Mouse (Mus musculus) myocyte (in vitro differentiated cells): ENCODE results near the gene Stra6. TPM values are rescaled to one million over a fixed set of nuclear protein-coding genes. Genes with fewer than 3 reads are reported as not detected.
A peak's percentile ranks its signal among the peaks of the same experiment; 100 is the strongest.

Source experiments
- H3K27me3 ChIP-seq: one replicate; pipeline ENCODE4 v1.6.1; 2011; ENCODE audit not compliant: control insufficient read depth, insufficient read depth, insufficient read length
- H3K36me3 ChIP-seq: one replicate; pipeline ENCODE4 v1.6.1; 2011; ENCODE audit not compliant: control insufficient read depth, insufficient read depth
- H3K4me2 ChIP-seq: one replicate; pipeline ENCODE4 v1.6.1; 2011; ENCODE audit warnings: low read depth, control low read depth
- H3K4me3 ChIP-seq: one replicate; pipeline ENCODE4 v1.5.1; 2011; ENCODE audit warnings: mild to moderate bottlenecking, control low read depth, moderate library complexity
- H3K79me2 ChIP-seq: one replicate; pipeline ENCODE4 v1.6.1; 2011; ENCODE audit not compliant: control insufficient read depth, insufficient read depth
- H3ac ChIP-seq: one replicate; pipeline ENCODE4 v1.6.1; 2011; ENCODE audit not compliant: control insufficient read depth, insufficient read length
- CEBPB ChIP-seq: IDR thresholded peaks from 2 replicates; pipeline ENCODE4 v1.6.1; 2011; ENCODE audit warnings: mild to moderate bottlenecking, moderate library complexity; ENCODE audit not compliant: poor library complexity, insufficient read depth, severe bottlenecking
- E2F4 ChIP-seq: IDR thresholded peaks from one replicate; pipeline ENCODE4 v1.6.1; 2011; ENCODE audit warnings: mild to moderate bottlenecking, control low read depth, moderate library complexity; ENCODE audit not compliant: insufficient read depth
- MAX ChIP-seq: IDR thresholded peaks from one replicate; pipeline ENCODE4 v1.6.1; 2011; ENCODE audit warnings: low read depth, mild to moderate bottlenecking, control low read depth
- MYOD1 ChIP-seq, 3 experiments: IDR thresholded peaks; one replicate each; pipeline ENCODE4 v1.6.1; 2011; ENCODE audit warnings: control low read depth in 2 of 3, low read depth in 2 of 3, mild to moderate bottlenecking in 2 of 3, moderate library complexity in 1 of 3; ENCODE audit not compliant: insufficient read length in 2 of 3, control insufficient read depth in 1 of 3
- MYOG ChIP-seq, 3 experiments: IDR thresholded peaks; one replicate each; pipeline ENCODE4 v1.6.1; 2011; ENCODE audit warnings: control low read depth in 2 of 3, low read depth in 2 of 3, mild to moderate bottlenecking in 2 of 3; ENCODE audit not compliant: insufficient read length in 2 of 3, control insufficient read depth in 1 of 3, insufficient read depth in 1 of 3
- POLR2A ChIP-seq: IDR thresholded peaks from one replicate; pipeline ENCODE4 v1.6.1; 2011; ENCODE audit warnings: low read depth, mild to moderate bottlenecking, control low read depth, moderate library complexity; ENCODE audit not compliant: insufficient read length
- POLR2AphosphoS2 ChIP-seq: IDR thresholded peaks from one replicate; pipeline ENCODE4 v1.6.1; 2011; ENCODE audit warnings: low read depth, control low read depth; ENCODE audit not compliant: insufficient read length
- REST ChIP-seq: IDR thresholded peaks from one replicate; pipeline ENCODE4 v1.6.1; 2011; ENCODE audit warnings: mild to moderate bottlenecking, control low read depth, moderate library complexity; ENCODE audit not compliant: insufficient read depth, insufficient read length
- SRF ChIP-seq: IDR thresholded peaks from one replicate; pipeline ENCODE4 v1.6.1; 2011; ENCODE audit warnings: low read depth; ENCODE audit not compliant: control insufficient read depth, insufficient read length
- TCF12 ChIP-seq: IDR thresholded peaks from one replicate; pipeline ENCODE4 v1.6.1; 2011; ENCODE audit warnings: mild to moderate bottlenecking, control low read depth; ENCODE audit not compliant: poor library complexity, insufficient read depth, severe bottlenecking
- TCF3 ChIP-seq: IDR thresholded peaks from one replicate; pipeline ENCODE4 v1.6.1; 2011; ENCODE audit warnings: low read depth, control low read depth; ENCODE audit not compliant: insufficient read length
- USF1 ChIP-seq: IDR thresholded peaks from one replicate; pipeline ENCODE4 v1.6.1; 2011; ENCODE audit warnings: low read depth, mild to moderate bottlenecking, control low read depth, moderate library complexity
- polyA plus RNA-seq: library from polyadenylated mRNA; unstranded; fragments of >200 nt; fragmentation: generic; extraction: Trizol; gene quantifications from one replicate; pipeline ENCODE4 v1.2.1, GENCODE M21; 2012; ENCODE audit warnings: missing spikeins

Stra6 gene
- polyA plus RNA-seq, 1 experiment, result 0.64 TPM

DNA sequence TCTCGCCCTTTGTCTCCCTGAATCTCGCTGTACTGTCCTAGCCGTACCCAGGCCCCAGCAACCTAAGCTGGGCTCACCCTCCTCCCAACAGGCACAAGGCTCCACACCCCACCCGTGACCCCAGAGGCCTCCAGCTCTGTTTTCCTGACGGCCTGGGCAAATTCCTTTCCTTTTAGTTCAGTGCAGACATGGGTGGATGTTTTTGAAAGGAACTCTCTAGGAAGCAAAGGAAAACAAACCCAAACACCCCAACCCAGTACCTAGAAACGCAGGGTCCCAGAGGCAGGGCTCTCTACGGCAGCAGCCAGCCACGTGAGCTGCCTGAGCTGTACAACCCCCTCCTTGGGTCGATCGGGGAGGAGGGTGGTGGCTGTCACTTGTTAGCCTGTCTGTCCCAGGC lies 21.2 kb upstream of the Stra6 start:
- Histone ChIP-seq H3K4me2 (no peak overlapping the region), H3K4me3 (no peak overlapping the region), H3K79me2 (no peaks in the 10 kb centered on the region), H3K36me3 (no peaks in the 10 kb centered on the region), H3ac (no peak overlapping the region), H3K27me3 (no peaks in the 10 kb centered on the region)
- TF ChIP-seq POLR2AphosphoS2 (no peak), SRF (no peak), POLR2A (no peak), MYOD1 (IDR thresholded peaks at IDR 0.05; ENCODE audit: control insufficient read depth in 1 of 3, insufficient read length in 2 of 3, low read depth in 2 of 3) (no peak), REST (no peak), E2F4 (no peak), TCF12 (no peak), USF1 (no peak), MYOG (IDR thresholded peaks at IDR 0.05; ENCODE audit: control insufficient read depth in 1 of 3, insufficient read depth in 1 of 3, insufficient read length in 2 of 3, low read depth in 2 of 3) (no peak), TCF3 (no peak), CEBPB (no peak), MAX (no peak)

DNA sequence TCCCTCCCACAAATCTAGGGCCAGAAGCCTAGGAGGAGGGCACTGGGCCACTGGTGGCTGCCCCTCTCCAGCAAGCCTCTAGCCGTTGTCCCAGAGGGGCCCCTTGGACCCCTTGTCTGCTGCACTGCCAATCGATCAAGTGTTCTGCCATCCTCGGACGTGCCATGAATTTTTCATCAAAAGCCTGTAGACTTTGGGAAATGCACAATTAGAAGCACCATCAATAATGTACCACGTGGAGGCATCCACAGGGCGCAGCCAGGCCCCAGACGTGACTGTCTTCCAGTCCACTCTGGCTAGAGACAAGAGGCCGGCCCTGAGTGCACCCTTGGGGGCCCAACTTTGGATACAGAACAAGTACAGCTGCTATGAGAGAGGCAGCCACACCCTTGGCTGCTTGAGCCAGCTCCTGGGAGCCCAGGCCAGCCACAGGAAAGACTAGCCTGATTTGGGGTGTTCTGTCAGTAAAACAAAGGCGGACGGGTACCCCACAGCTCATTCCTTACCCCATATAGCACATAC lies 20.0 kb upstream of the Stra6 start:
- no peak for TF ChIP-seq CEBPB
- TF ChIP-seq MAX, result no peak
- no peak for TF ChIP-seq TCF12
- peak; percentile 15 for TF ChIP-seq USF1
- no peak for TF ChIP-seq MYOG (IDR thresholded peaks at IDR 0.05; ENCODE audit: control insufficient read depth in 1 of 3, insufficient read depth in 1 of 3, insufficient read length in 2 of 3, low read depth in 2 of 3)
- peak in 1 of 3 experiments; percentile 6 for TF ChIP-seq MYOD1 (IDR thresholded peaks at IDR 0.05; ENCODE audit: control insufficient read depth in 1 of 3, insufficient read length in 2 of 3, low read depth in 2 of 3)
- Histone ChIP-seq H3K79me2 (no peaks in the 10 kb centered on the region), H3K4me3 (no peak overlapping the region), H3K36me3 (no peaks in the 10 kb centered on the region), H3ac (no peak overlapping the region), H3K27me3 (no peaks in the 10 kb centered on the region), H3K4me2 (no peak overlapping the region)

DNA sequence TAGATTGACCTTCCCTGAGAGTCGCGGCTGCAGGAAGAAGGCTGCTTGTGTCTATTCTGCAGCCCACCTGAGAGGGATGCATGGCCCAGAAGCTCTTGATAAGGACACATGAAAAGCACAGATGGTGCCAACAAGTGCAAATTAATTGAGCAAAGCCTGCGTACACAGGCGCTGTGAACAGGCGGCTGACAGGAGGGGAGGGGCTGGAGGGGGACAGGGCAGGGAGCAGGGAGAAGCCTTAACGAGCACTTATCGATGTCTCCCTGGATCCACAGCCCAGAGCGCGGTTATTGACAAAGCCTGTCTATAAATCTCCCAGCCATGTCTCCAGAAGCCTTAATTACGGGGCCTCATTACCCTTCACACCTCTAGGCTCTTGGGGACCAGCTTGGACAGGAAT lies 18.8 kb upstream of the Stra6 start:
- Histone ChIP-seq H3K36me3 (no peaks in the 10 kb centered on the region), H3K4me3 (no peak overlapping the region), H3K79me2 (no peaks in the 10 kb centered on the region), H3K4me2 (no peak overlapping the region), H3K27me3 (peaks cover 5% of the 10 kb centered on the region), H3ac (no peak overlapping the region)
- TF ChIP-seq MYOG (IDR thresholded peaks at IDR 0.05; ENCODE audit: control insufficient read depth in 1 of 3, insufficient read depth in 1 of 3, insufficient read length in 2 of 3, low read depth in 2 of 3), result no peak
- TF ChIP-seq MAX, result no peak
- TF ChIP-seq TCF12, result no peak
- TF ChIP-seq E2F4, result no peak
- TF ChIP-seq REST, result no peak
- TF ChIP-seq USF1, result no peak
- TF ChIP-seq TCF3, result no peak
- no peak for TF ChIP-seq MYOD1 (IDR thresholded peaks at IDR 0.05; ENCODE audit: control insufficient read depth in 1 of 3, insufficient read length in 2 of 3, low read depth in 2 of 3)
- TF ChIP-seq POLR2AphosphoS2, result no peak
- TF ChIP-seq SRF, result no peak
- TF ChIP-seq CEBPB, result no peak

DNA sequence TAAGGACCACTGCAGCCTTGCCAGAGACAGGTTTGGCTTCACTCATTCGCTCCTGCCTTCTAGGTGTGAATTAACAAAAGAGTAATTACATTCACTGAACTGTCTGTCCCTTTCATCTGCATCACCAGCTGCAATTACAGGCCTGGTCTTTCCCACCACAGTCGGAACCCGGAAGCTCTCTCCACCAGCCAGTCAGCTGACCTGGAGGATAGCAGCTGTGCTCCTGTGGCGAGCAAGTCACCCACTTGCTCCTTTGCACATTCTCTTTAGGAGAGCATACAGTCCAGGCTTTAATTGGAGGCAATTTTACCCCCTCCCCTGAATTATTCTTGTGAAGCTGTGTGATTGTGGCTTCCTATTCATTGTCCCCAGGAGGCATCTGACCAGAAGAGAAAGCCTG lies 17.9 kb upstream of the Stra6 start:
- no peaks in the 10 kb centered on the region for H3K79me2 ChIP-seq
- H3K4me3 ChIP-seq, result no peak overlapping the region
- H3K4me2 ChIP-seq, result no peak overlapping the region
- H3K27me3 ChIP-seq, result peaks cover 5% of the 10 kb centered on the region
- no peak overlapping the region for H3ac ChIP-seq
- H3K36me3 ChIP-seq, result no peaks in the 10 kb centered on the region
- TF ChIP-seq TCF12, result no peak
- TF ChIP-seq CEBPB, result no peak
- TF ChIP-seq TCF3, result no peak
- TF ChIP-seq MAX, result no peak
- no peak for TF ChIP-seq POLR2AphosphoS2
- peak; percentile 81 for TF ChIP-seq USF1
- peak; percentile 22 to 83 (median 81) for TF ChIP-seq MYOD1 (IDR thresholded peaks at IDR 0.05; ENCODE audit: control insufficient read depth in 1 of 3, insufficient read length in 2 of 3, low read depth in 2 of 3)
- TF ChIP-seq SRF, result no peak
- TF ChIP-seq POLR2A, result no peak
- TF ChIP-seq E2F4, result no peak
- TF ChIP-seq REST, result no peak
- peak; percentile 52 to 85 (median 70) for TF ChIP-seq MYOG (IDR thresholded peaks at IDR 0.05; ENCODE audit: control insufficient read depth in 1 of 3, insufficient read depth in 1 of 3, insufficient read length in 2 of 3, low read depth in 2 of 3)

DNA sequence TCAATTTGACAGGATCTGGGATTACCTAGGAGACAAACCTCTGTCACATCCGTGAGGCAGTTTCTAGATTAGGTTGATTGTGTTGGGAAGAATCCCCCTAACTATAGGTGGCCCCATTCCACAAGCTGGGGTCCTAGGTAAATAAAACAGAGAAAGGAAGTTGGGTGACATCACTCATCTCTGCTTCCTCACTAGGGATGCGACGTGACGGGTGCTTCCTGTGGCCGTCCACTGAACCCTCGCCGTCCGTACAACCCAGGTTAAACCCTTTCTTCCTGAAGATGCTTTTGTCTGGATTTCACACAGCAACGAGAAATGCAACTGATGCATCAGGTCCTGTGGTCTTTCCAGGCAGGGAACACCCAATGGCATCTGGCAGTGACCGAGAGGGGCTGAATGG lies 16.5 kb upstream of the Stra6 start:
- Histone ChIP-seq H3K79me2 (no peaks in the 10 kb centered on the region), H3K27me3 (peaks cover 5% of the 10 kb centered on the region), H3ac (no peak overlapping the region), H3K4me2 (no peak overlapping the region), H3K36me3 (no peaks in the 10 kb centered on the region), H3K4me3 (no peak overlapping the region)
- TF ChIP-seq SRF (no peak), TCF12 (no peak), MYOD1 (IDR thresholded peaks at IDR 0.05; ENCODE audit: control insufficient read depth in 1 of 3, insufficient read length in 2 of 3, low read depth in 2 of 3) (no peak), E2F4 (no peak)
